Mouse (Mus musculus) neural tube, embryonic 13.5 days (tissue): ENCODE measurements around the gene Bmpr1b. TPM values are rescaled to one million over a fixed set of nuclear protein-coding genes. Genes with fewer than 3 reads are reported as not detected.
A peak's percentile ranks its signal among the peaks of the same experiment; 100 is the strongest.
"Not testable (repeated sequence)": the region's sequence is repeated elsewhere in the genome, so short reads cannot be mapped to it uniquely, and the experiment has no call there.

Source experiments
- ATAC-seq: fragments of 200-750 bp; cut with Nextera tagmentation; 2 replicates; pipeline ENCODE4 v1.8.0; 2017; ENCODE audit warnings: low read depth, mild to moderate bottlenecking, moderate TSS enrichment, moderate library complexity
- H3K27ac ChIP-seq: fragments of 300-500 bp; sonication (generic); replicated peaks from 2 replicates; pipeline ENCODE4 v1.5.1; 2015; ENCODE audit warnings: moderate library complexity, mild to moderate bottlenecking, inconsistent platforms
- H3K27me3 ChIP-seq: fragments of 300-500 bp; sonication (generic); 2 replicates; pipeline ENCODE4 v1.6.1; 2015; ENCODE audit warnings: mild to moderate bottlenecking, inconsistent platforms
- H3K36me3 ChIP-seq: fragments of 300-500 bp; sonication (generic); 2 replicates; pipeline ENCODE4 v1.6.1; 2015; ENCODE audit warnings: mild to moderate bottlenecking, inconsistent platforms
- H3K4me1 ChIP-seq: fragments of 300-500 bp; sonication (generic); replicated peaks from 2 replicates; pipeline ENCODE4 v1.6.1; 2015; ENCODE audit warnings: inconsistent platforms
- H3K4me2 ChIP-seq: fragments of 300-500 bp; sonication (generic); 2 replicates; pipeline ENCODE4 v1.6.1; 2015; ENCODE audit warnings: inconsistent platforms, mild to moderate bottlenecking, moderate library complexity
- H3K4me3 ChIP-seq: fragments of 300-500 bp; sonication (generic); 2 replicates; pipeline ENCODE4 v1.5.1; 2015; ENCODE audit warnings: mild to moderate bottlenecking, inconsistent platforms
- H3K9ac ChIP-seq: fragments of 300-500 bp; sonication (generic); 2 replicates; pipeline ENCODE4 v1.6.1; 2015; ENCODE audit warnings: moderate library complexity, mild to moderate bottlenecking, inconsistent platforms
- H3K9me3 ChIP-seq: fragments of 300-500 bp; sonication (generic); 2 replicates; pipeline ENCODE4 v1.6.1; 2016; ENCODE audit warnings: inconsistent platforms
- WGBS: fragments of 180-500 bp; shearing (Covaris S2); methylation state at CpG from one replicate; pipeline ENCODE4 v1.1.7; 2015; 5-methylcytosine and 5-hydroxymethylcytosine counted together
- polyA plus RNA-seq: library from polyadenylated mRNA; unstranded; fragments of >200 nt; fragmentation: Nextera tagmentation; extraction: Ambion mirVana; gene quantifications from 2 replicates; pipeline ENCODE4 v1.2.1, GENCODE M21; 2015

Gene Bmpr1b
- 3.5 and 5.2 TPM in 2 replicates for polyA plus RNA-seq

- WGBS: under 1% methylated on average over 61 of the region's 65 CpGs
- H3K9ac ChIP-seq: peak within 1 kb of the TSS; percentile 75
- peak within 1 kb of the TSS; percentile 52; the same call in 1 of the 2 replicates for H3K27ac ChIP-seq
- peak; percentile 97 for ATAC-seq
- no peaks in the 10 kb centered on the region for H3K36me3 ChIP-seq
- peak within 1 kb of the TSS; percentile 73 for H3K4me3 ChIP-seq
- H3K4me1 ChIP-seq: peaks cover 18% of the 10 kb centered on the region
- H3K9me3 ChIP-seq: no peaks in the 10 kb centered on the region
- H3K27me3 ChIP-seq: peaks cover 31% of the 10 kb centered on the region
- peak within 1 kb of the TSS; percentile 95 for H3K4me2 ChIP-seq
Measured at GRCm38 (mm10) chr3:142168863-142169521, at the start of gene Bmpr1b. Bmpr1b (minus strand) TSS chr3:142169425.

- no peak overlapping the region for H3K9ac ChIP-seq
- no peaks in the 10 kb centered on the region for H3K4me1 ChIP-seq
- H3K9me3 ChIP-seq: no peaks in the 10 kb centered on the region
- H3K4me3 ChIP-seq: no peak overlapping the region
- no peak overlapping the region for H3K27ac ChIP-seq
- no peaks in the 10 kb centered on the region for H3K27me3 ChIP-seq
- H3K4me2 ChIP-seq: no peak overlapping the region
- 71% methylated on average over 2 of the region's 2 CpGs for WGBS
- ATAC-seq: no peak
- no peaks in the 10 kb centered on the region for H3K36me3 ChIP-seq
Measured at GRCm38 (mm10) chr3:142212821-142213220, 43.6 kb upstream of the Bmpr1b start.

- H3K4me3 ChIP-seq: no peak overlapping the region
- no peaks in the 10 kb centered on the region for H3K27me3 ChIP-seq
- no peaks in the 10 kb centered on the region for H3K9me3 ChIP-seq
- no peak overlapping the region for H3K27ac ChIP-seq
- no peak for ATAC-seq
- no peaks in the 10 kb centered on the region for H3K4me1 ChIP-seq
- H3K36me3 ChIP-seq: no peaks in the 10 kb centered on the region
- 78% methylated on average over 3 of the region's 3 CpGs for WGBS
- H3K4me2 ChIP-seq: no peak overlapping the region
- no peak overlapping the region for H3K9ac ChIP-seq
Measured at GRCm38 (mm10) chr3:142212186-142212585, 43.0 kb upstream of the Bmpr1b start.

GRCm38 (mm10) chr3:142209981-142210380, 40.8 kb upstream of the Bmpr1b start:
- Histone ChIP-seq H3K4me2 (no peak overlapping the region), H3K9me3 (no peaks in the 10 kb centered on the region), H3K4me1 (no peaks in the 10 kb centered on the region), H3K27ac (no peak overlapping the region), H3K36me3 (no peaks in the 10 kb centered on the region), H3K27me3 (no peaks in the 10 kb centered on the region), H3K4me3 (no peak overlapping the region), H3K9ac (no peak overlapping the region)
- 85% methylated on average over 6 of the region's 6 CpGs for WGBS
- no peak for ATAC-seq

GRCm38 (mm10) chr3:142209057-142209456, 39.8 kb upstream of the Bmpr1b start:
- no peaks in the 10 kb centered on the region for H3K27me3 ChIP-seq
- WGBS: 70% methylated on average over 11 of the region's 11 CpGs
- H3K9me3 ChIP-seq: no peaks in the 10 kb centered on the region
- no peak overlapping the region for H3K9ac ChIP-seq
- H3K4me3 ChIP-seq: no peak overlapping the region
- no peaks in the 10 kb centered on the region for H3K36me3 ChIP-seq
- no peak overlapping the region for H3K27ac ChIP-seq
- H3K4me2 ChIP-seq: no peak overlapping the region
- ATAC-seq: no peak
- no peaks in the 10 kb centered on the region for H3K4me1 ChIP-seq

- Histone ChIP-seq H3K9me3 (no peaks in the 10 kb centered on the region), H3K36me3 (no peaks in the 10 kb centered on the region), H3K4me2 (no peak overlapping the region), H3K27ac (no peak overlapping the region), H3K4me1 (no peaks in the 10 kb centered on the region), H3K9ac (no peak overlapping the region), H3K27me3 (no peaks in the 10 kb centered on the region), H3K4me3 (no peak overlapping the region)
- ATAC-seq: no peak
- WGBS: 95% methylated on average over 6 of the region's 6 CpGs
Measured at GRCm38 (mm10) chr3:142207488-142207887, 38.3 kb upstream of the Bmpr1b start.

GRCm38 (mm10) chr3:142206316-142206715, 37.1 kb upstream of the Bmpr1b start:
- Histone ChIP-seq H3K27me3 (no peaks in the 10 kb centered on the region), H3K9me3 (no peaks in the 10 kb centered on the region), H3K27ac (no peak overlapping the region), H3K4me2 (no peak overlapping the region), H3K36me3 (no peaks in the 10 kb centered on the region), H3K4me3 (no peak overlapping the region), H3K9ac (no peak overlapping the region), H3K4me1 (no peaks in the 10 kb centered on the region)
- WGBS: 79% methylated on average over 3 of the region's 3 CpGs
- ATAC-seq: no peak

GRCm38 (mm10) chr3:142196142-142196541, 26.9 kb upstream of the Bmpr1b start:
- Histone ChIP-seq H3K36me3 (no peaks in the 10 kb centered on the region), H3K9ac (no peak overlapping the region), H3K4me3 (no peak overlapping the region), H3K9me3 (no peaks in the 10 kb centered on the region), H3K4me2 (no peak overlapping the region), H3K4me1 (no peaks in the 10 kb centered on the region), H3K27me3 (no peaks in the 10 kb centered on the region), H3K27ac (no peak overlapping the region)
- no peak for ATAC-seq
- 87% methylated on average over 8 of the region's 8 CpGs for WGBS

GRCm38 (mm10) chr3:142191627-142192026, 22.4 kb upstream of the Bmpr1b start:
- not testable (repeated sequence) for H3K4me1 ChIP-seq, H3K4me3 ChIP-seq, H3K27ac ChIP-seq, H3K27me3 ChIP-seq, H3K4me2 ChIP-seq, H3K9me3 ChIP-seq, H3K9ac ChIP-seq, ATAC-seq, H3K36me3 ChIP-seq

GRCm38 (mm10) chr3:142186551-142186950, 17.3 kb upstream of the Bmpr1b start:
- 90% methylated on average over 3 of the region's 3 CpGs for WGBS
- no peaks in the 10 kb centered on the region for H3K36me3 ChIP-seq
- H3K9ac ChIP-seq: no peak overlapping the region
- H3K27ac ChIP-seq: no peak overlapping the region
- no peak for ATAC-seq
- H3K4me3 ChIP-seq: no peak overlapping the region
- H3K27me3 ChIP-seq: no peaks in the 10 kb centered on the region
- no peak overlapping the region for H3K4me2 ChIP-seq
- H3K9me3 ChIP-seq: no peaks in the 10 kb centered on the region
- H3K4me1 ChIP-seq: no peaks in the 10 kb centered on the region

GRCm38 (mm10) chr3:142173996-142174395, 4.8 kb upstream of the Bmpr1b start:
- WGBS: 90% methylated on average over 4 of the region's 4 CpGs
- Histone ChIP-seq H3K27ac (no peak overlapping the region), H3K4me2 (no peak overlapping the region), H3K36me3 (no peaks in the 10 kb centered on the region), H3K4me3 (no peak overlapping the region), H3K4me1 (peaks cover 7% of the 10 kb centered on the region; the same call in 1 of the 2 replicates), H3K9me3 (no peaks in the 10 kb centered on the region), H3K27me3 (peaks cover 31% of the 10 kb centered on the region), H3K9ac (no peak overlapping the region)
- ATAC-seq: no peak

GRCm38 (mm10) chr3:142168251-142168862, 868 bp downstream of the Bmpr1b start:
- Histone ChIP-seq H3K9me3 (no peaks in the 10 kb centered on the region), H3K27me3 (peaks cover 31% of the 10 kb centered on the region), H3K4me1 (peaks cover 18% of the 10 kb centered on the region), H3K4me2 (peak overlapping the region; percentile 95), H3K4me3 (peak overlapping the region; percentile 73), H3K36me3 (no peaks in the 10 kb centered on the region), H3K27ac (0 out of 2 replicates have a peak overlapping the region, but pooled peaks have one; percentile 52), H3K9ac (peak overlapping the region; percentile 75)
- no peak for ATAC-seq
- WGBS: 12% methylated on average over 9 of the region's 9 CpGs
